Mouse (Mus musculus) liver, postnatal 0 days (tissue): ENCODE data around the gene Radil.

Experiments used
- CTCF ChIP-seq: sonication (generic); IDR thresholded peaks from 2 replicates; pipeline ENCODE4 v1.5.1; 2016; ENCODE audit warnings: antibody characterized with exemption, low read depth
- EP300 ChIP-seq: IDR thresholded peaks from 2 replicates; pipeline ENCODE4 v1.6.1; 2016; ENCODE audit warnings: antibody characterized with exemption, low read depth, mild to moderate bottlenecking

DNA sequence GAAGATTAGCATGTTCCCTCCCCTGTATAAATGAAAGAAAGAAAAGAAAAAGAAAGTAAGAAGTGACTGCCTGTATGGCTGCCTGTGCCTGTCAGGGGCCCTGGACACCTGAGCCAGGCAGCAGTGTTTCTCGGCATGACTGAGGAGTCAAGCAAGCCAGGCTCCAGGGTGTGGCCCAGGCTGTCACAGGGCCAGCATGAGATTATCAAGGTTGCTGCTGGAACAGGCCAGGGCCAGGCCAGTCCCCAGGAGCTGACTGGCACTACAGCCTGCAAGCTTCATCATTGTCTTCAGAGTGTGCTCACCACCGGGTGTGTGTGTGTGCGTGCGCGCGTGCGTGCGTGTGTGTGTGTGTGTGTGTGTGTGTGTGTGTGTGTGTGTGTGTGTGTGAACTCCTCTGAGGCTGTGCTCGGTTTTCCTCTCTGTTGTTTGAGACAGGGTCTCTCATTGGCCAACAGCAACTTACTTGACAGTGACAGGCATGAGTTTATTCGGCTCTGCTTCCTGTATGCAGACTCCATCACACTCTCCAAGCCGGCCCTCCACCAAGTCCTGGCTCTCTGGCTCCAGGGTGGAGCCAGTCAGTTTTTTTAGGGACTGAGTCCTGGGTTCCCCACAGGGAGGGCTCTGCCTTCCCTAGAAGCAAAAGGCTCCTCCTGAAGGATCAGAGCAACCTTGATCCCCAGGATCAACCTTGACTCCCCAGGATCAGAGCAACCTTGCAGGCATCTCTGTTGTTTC lies 105.9 kb downstream of the Radil start:
- TF ChIP-seq CTCF (no peak), EP300 (no peak)
